Mouse (Mus musculus): ENCODE data around the gene Trak1.

Gene Trak1

DNA sequence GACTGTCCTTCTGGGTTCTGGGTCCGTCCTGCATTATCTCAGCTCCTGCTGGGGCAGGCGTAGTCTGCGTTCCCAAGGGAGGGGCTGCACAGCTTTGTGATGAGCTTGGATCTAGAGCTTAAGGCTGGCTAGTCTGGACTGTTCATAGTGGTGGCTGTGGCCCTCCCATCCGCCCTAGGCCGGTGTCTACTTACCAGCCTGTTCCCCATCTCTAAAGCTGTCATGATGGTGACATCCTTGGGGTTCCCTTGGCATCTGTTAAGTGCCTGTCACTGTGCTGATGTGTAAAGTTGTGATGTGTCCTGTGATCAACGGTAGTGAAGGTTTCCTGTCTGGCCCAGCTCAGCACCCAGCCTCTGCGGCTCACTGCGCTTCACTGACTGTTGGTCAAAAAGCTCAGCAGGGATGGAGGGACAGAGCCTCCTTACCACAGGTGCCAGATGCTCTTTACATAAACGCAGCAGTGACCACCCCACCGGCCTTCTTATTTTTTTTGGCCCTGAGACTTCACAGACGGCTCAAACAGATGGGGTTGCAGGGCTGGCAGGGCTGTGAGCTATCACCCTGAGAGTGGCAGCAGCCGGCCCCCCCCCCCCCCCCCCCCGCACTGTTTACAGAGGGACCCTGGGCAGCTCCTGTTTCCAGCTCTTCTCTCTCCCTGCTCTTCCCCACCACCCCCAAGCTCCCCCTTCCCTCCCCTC, 74.8 kb downstream of the Trak1 start:
- DNase-seq (ENCODE audit: low spot score), result no peak

GRCm38 (mm10) chr9:121373107-121373506, 75.8 kb downstream of the Trak1 start:
- DNase-seq (ENCODE audit: low spot score), result no peak

GRCm38 (mm10) chr9:121373512-121373911, 76.2 kb downstream of the Trak1 start:
- DNase-seq (ENCODE audit: low spot score), result no peak

GRCm38 (mm10) chr9:121374076-121374863, 77.0 kb downstream of the Trak1 start:
- DNase-seq (ENCODE audit: low spot score), result peak; percentile 83

GRCm38 (mm10) chr9:121374864-121375255, 77.6 kb downstream of the Trak1 start:
- DNase-seq (ENCODE audit: low spot score), result peak; percentile 52

GRCm38 (mm10) chr9:121376094-121376493, 78.8 kb downstream of the Trak1 start:
- peak; percentile 36 for DNase-seq (ENCODE audit: low spot score)

GRCm38 (mm10) chr9:121380310-121380920, 83.1 kb downstream of the Trak1 start:
- no peak for DNase-seq (ENCODE audit: low spot score)

DNA sequence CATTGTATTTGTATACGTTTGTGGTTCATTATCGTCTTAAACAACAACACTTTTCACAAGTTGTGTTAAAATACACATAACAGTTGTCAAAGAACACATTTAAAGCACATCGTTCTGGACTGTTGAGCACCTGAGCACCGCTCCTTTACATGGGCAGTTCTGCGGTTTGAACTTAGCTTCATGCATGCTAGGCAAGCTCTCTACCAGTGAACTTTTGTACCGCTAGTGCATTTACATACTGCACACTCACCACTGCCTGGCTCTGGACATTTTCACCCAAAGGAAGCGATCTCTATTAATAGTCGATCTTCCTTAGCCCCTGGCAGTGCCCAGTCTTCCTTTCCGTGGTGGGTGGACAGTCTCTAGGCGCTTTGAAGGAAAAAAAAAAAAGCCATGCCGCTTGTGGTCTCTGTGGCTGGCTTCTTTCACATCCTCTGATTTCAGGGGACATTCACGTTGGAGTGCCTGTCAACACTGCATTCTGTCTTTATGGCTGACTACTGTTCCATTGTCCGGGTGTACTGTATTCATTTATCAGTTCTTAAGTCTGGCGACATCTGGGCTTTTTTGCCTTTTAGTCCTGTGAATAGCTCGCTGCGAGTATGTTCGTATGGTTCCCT, 84.5 kb downstream of the Trak1 start:
- no peak for DNase-seq (ENCODE audit: low spot score)

- DNase-seq (ENCODE audit: low spot score), result peak; percentile 64
These were observed 85.3 kb downstream of the Trak1 start for GRCm38 (mm10) chr9:121382568-121382967.

- DNase-seq (ENCODE audit: low spot score), result peak; percentile 66
These were observed 85.9 kb downstream of the Trak1 start for GRCm38 (mm10) chr9:121383180-121383586.

- DNase-seq (ENCODE audit: low spot score), result no peak
These were observed 87.3 kb downstream of the Trak1 start for GRCm38 (mm10) chr9:121384620-121385019.

DNA sequence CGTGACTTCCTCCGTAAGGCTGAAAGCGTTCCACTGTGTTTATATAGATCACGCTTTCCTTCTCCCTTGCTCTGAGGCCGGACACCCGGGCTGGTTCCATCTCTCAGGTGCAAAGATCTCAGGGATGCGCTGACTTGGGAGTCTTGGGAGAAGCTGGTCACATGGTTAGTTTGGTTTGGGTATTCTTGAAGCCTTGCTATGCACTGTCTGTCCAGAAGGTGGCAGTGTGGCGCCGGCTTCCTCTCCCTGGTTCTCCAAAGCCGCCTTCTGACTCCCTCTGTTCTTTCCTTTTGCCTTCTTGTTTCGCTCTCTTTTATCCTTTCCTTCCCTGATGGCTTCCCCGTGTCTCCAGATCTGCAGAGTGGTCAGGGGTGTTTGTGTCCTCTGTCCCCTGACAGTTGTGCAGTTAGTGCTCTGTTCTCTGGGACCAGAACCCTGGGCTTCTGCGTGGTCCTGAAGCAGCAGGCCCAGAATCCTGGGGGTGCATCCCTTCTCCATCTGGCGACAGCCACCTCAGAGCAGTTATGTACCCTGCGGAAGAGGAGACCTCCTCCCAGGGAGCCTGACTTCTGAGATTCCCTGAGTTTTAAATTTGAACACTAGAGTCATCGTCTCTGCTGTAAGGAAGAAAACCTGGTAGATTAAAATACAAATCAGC, 87.9 kb downstream of the Trak1 start:
- DNase-seq (ENCODE audit: low spot score), result peak; percentile 85

DNA sequence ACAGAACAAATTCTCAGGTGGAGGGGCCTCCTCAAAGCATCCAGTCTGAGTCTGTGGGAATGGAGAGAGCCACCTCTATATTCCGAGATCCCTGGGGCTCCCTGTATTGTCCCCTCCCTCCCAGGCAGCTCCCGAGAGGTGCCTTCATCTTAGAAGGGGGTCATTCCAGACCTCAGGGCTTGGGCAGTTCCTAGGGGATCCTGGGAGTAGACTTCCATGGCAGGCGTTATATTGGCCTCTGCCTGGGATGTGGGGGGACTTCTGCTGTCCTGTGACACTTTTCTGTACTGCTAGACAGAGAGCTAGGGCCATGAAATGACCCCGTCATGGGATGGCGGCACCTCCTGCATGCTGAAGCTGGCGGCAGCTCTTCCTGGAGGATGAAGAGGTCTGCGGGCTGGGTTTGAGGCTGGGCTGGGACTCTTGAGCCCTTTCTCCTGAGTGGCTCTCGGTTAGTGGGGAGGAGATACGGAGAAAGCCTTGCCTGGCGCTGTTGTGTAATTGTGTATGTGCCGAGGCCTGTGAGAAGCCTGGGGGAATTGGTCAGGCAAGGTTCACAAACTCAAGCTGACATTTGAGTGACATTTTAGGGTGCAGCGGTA, 88.5 kb downstream of the Trak1 start:
- DNase-seq (ENCODE audit: low spot score), result no peak

DNA sequence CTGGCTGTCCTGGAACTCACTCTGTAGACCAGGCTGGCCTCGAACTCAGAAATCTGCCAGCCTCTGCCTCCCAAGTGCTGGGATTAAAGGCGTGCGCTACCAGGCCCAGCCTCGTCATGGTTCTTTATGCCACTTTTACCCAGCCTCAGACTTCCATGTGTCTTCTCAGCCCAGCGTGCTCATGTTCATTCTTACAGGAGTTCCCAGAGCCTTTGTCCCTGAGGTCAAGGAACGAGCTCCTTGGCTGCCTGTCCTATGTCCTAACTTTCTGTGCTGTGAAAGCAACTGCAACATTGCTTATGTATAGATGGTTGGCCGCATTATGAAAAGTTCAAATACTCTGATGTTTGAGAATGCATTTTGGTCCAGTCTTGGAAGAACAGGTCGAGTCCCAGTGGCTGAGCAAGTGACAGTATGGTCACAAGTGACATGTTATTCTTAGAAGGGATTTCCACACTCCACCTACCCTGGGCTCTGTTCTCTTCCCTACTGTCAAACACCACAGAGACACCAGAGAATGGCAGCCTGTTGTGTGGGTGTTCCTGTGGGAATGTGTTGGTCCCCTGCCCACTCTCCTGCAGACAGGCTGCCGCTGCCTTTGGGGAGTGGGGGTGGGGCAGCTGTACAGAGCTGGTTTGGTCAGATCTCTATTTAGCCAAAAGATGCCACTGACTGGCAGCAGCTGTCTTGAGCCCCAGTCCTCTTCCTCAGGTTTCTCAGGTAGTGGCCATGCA, 90.4 kb downstream of the Trak1 start:
- DNase-seq (ENCODE audit: low spot score), result peak; percentile 37

- no peak for DNase-seq (ENCODE audit: low spot score)
These were observed 91.1 kb downstream of the Trak1 start for GRCm38 (mm10) chr9:121388273-121388931.

DNA sequence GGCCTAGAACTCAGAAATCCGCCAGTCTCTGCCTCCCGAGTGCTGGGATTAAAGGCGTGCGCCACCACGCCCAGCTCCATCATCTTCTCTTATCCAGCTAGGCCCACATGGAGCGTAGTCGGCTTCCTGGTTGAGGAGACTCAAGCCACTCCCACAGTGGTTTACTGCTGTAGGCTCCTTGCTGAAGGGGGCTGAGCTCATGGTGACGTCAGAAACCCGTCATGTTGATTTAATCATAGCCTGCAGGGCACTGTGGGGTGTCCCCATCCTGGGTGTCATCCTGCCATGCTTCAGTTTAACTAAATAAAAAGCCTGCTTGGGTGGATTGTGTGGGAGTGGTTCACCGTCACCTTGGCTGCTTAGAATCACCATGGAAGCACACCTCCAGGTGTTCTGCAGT, 92.0 kb downstream of the Trak1 start:
- no peak for DNase-seq (ENCODE audit: low spot score)

DNA sequence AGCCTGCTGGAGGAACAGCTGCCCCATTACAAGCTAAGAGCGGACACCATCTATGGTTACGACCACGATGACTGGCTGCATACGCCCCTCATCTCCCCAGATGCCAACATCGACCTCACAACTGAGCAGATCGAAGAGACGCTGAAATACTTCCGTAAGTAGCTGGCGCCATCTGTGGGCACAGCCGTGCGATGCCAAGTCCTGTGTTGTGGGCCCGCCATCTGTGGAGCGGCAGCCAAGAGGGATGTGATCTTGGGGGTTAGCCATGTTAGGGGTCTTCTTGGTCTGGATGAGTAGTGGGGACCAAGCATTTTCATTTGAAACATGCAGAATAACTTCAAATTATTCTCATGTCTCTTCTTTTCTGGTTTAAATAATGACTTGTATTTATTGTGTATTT, 94.6 kb downstream of the Trak1 start:
- no peak for DNase-seq (ENCODE audit: low spot score)

- peak; percentile 72 for DNase-seq (ENCODE audit: low spot score)
These were observed 95.1 kb downstream of the Trak1 start for GRCm38 (mm10) chr9:121392427-121392826.

GRCm38 (mm10) chr9:121393104-121393503, 95.8 kb downstream of the Trak1 start:
- no peak for DNase-seq (ENCODE audit: low spot score)

DNA sequence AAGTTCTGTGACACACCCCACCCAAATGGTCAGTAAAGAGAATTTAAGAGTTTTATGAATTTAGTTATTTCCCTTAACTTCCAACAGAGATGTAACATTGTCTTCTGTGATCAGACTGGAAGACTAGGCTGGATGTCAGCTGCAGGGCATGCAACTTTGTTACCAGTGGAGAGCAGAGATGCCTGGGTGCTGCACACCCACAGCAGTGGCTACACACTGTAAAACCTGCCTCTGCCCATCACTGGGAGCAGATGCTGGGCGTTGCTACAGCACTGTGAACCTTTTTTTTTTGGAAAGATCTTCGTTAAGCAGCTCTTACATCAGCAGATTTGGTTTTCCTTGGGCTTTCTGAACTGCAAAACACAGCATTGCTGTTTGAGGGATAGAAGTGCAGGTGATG, 97.6 kb downstream of the Trak1 start:
- no peak for DNase-seq (ENCODE audit: low spot score)

All from adipocyte (in vitro differentiated cells).